Mouse (Mus musculus) ovary, postnatal 14 days (tissue): ENCODE data around the gene 4833427G06Rik.

Experiments
- DNase-seq: peaks from one replicate; pipeline ENCODE4 v3.0.0; 2022; ENCODE audit warnings: low spot score

4833427G06Rik gene

GRCm38 (mm10) chr9:51068202-51068601, 33.7 kb downstream of the 4833427G06Rik start:
- no peak for DNase-seq

DNA sequence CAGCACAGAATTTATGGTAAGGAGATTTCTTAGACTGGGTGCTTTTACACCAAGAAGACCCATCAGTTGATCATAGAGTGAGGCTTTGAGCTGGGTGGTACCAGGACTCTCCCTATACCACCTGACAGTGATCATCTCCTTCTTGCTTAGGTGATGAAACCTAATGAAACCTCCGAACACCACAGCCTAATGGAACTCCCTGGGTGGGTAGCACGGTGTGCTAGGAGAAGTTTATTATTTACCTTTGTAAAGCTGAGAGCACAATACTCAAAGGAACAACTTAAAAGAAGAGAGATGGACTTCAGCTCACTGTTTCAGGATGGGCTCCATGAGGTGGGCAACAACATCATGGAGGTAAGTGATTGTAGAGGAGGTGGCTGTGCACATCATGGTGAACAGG, 41.3 kb downstream of the 4833427G06Rik start, which contains the start of gene Btg4:
Btg4 (plus strand) TSS at position 301 of the 400 bp plus-strand sequence.
- no peak for DNase-seq

DNA sequence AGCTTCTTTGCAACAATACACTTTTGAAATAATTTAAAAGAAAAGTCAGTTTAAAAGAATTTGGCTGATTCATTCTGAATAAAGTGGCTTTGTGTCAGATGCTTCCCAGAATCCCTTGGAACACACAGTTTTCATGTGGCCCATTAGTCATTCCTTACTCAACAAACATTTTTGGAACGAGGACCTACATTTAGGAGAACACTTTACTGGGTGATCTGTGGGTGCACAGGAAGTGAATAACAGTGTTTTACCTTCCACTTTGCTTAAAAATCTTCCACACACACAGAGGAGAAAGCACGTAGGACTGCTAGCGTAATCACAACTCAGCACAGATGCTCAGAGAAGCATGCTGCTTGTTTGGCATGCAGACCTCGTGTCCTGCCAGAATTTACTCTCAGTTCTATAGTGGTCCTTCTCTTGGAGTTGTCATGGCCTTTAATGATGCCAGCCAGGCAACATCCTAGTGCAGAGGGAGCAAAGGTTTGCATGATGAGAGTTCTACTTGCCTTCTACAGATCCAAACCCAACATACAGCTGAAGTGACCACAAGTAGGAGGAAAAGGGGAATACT, 42.8 kb downstream of the 4833427G06Rik start:
- DNase-seq = no peak

DNA sequence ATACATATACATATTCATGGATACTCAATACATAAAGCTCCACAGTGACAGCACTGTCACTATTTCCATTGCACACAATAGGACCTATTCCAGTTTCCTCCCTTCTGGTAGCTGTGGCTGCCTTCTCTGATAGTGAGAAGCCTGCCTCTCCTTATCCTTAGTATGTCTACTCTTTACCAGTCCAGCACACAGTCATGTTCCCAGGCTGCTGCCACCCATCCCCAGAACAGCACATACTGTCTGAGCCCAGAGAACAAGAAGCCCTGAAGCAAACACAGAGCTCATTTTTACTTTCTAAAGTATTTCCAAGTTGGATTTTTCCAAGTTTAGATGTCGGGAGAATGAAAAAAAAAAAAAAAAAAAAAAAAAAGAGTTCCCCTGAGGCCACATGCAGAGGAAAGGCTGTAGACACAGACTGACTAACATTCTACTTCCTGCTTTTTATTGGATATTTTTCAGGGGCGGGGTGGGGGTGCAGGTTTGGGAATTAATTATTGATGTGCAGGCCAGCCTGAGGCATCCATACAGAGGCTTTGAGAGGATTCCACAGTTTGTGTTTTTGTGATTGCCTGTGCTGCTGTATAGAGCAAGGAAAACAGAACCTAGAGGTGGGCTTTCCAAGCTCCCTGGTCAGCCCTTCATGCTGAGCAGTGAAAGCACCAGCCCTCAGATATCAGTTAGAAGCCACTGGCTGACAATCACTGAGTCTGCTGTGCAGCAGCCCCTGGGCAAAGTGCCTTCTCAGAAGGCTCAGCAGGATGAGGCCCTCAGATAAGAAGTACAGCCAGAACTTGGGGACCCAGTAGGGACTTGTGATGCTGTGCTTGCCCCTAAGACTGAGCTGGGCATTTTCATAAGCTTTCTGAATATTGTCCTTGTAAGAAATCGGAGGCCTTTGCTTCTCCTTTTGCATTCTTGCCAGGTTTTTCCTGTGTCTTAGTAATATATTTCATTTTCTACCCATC, 45.2 kb downstream of the 4833427G06Rik start:
- DNase-seq = no peak

GRCm38 (mm10) chr9:51052180-51052579, 49.7 kb downstream of the 4833427G06Rik start:
- DNase-seq = peak; percentile 6

GRCm38 (mm10) chr9:51042136-51042535, 59.7 kb downstream of the 4833427G06Rik start:
- DNase-seq = no peak

- DNase-seq = no peak
Measured at GRCm38 (mm10) chr9:51041491-51041980, 60.3 kb downstream of the 4833427G06Rik start.

- DNase-seq = no peak
Measured at GRCm38 (mm10) chr9:51032785-51033529, 68.9 kb downstream of the 4833427G06Rik start.

GRCm38 (mm10) chr9:51032291-51032690, 69.6 kb downstream of the 4833427G06Rik start:
- DNase-seq = no peak

- DNase-seq = no peak
Measured at GRCm38 (mm10) chr9:51031603-51032002, 70.3 kb downstream of the 4833427G06Rik start.
